Mouse (Mus musculus): ENCODE measurements at regions not wholly inside any gene's neighbourhood (a gene's known extent, or its start where the extent isn't known, plus 50 kb on each side); places are given as distances from the start of the nearest gene placed in this dataset.

DNA sequence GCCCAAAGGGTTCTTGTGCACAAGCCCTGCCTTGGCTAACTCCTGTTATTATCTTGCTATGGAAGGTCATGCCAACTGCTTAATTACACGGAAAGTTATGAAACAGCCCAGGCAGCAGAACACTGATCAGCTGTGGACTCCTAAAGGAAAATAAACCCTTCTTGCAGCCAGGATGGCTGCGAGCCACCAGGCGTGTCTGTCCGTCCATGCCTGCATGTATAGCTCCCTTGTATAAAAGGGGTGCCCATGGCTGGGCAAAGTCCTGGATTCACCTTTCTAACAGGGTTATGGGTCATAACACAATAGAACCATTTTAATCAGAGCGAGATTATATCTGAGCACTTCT lies 169.9 kb upstream of the Map3k1 start:
- no peak for TF ChIP-seq CTCF (IDR thresholded peaks at IDR 0.05; ENCODE audit: extremely low read depth, insufficient read length, insufficient replicate concordance, low read depth, low read length)
- no peak for TF ChIP-seq POLR2A (IDR thresholded peaks at IDR 0.05; ENCODE audit: low read depth, low read length)

All from small intestine, adult 2 months (tissue).